Mouse (Mus musculus) bone marrow, adult 2 months (tissue): Measurements from ENCODE around the gene Prkar2b.

Source experiments
- CTCF ChIP-seq: fragments of 200-500 bp; IDR thresholded peaks from 2 replicates; pipeline ENCODE4 v1.5.1; 2011; ENCODE audit warnings: low read length, control low read depth; ENCODE audit not compliant: control insufficient read depth, insufficient read depth
- POLR2A ChIP-seq: fragments of 200-500 bp; IDR thresholded peaks from 2 replicates; pipeline ENCODE4 v1.6.1; 2011; ENCODE audit warnings: low read depth, mild to moderate bottlenecking, control low read depth, low read length, borderline replicate concordance; ENCODE audit not compliant: control insufficient read depth

DNA sequence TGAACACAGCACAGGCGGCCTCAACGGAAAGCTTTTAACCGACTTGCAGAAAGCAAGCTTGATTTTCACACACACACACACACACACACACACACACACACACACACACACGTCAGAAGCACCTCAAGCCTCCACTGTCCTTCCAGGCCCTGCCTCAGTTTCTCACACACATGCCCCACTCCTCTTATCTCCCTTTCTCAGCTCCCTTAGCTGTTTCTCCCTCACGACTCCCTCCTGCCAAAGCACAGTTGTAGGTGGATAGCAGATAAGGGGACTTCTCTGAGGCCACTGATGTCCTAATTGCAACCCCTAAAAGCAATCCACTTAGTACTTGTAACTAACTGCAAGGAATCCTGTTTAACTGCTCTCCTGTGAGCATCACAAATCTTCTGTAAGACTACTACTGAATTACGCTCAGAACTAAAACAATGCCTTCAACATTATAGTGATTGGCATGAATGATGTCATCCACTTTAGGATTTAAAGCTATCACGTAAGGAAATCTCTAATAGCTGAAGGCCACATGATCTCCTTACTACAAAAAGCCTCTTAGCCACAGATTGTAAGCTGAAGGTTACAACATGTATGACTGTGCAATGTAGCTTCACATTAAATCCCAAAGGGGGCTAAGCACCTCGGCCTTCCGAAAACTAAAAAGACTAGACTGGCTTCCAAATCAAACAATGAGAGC, 6.5 kb downstream of the Prkar2b start:
- TF ChIP-seq CTCF, result no peak
- no peak for TF ChIP-seq POLR2A
